Mouse (Mus musculus): ENCODE results near the gene Zfp14.

Zfp14 gene

DNA sequence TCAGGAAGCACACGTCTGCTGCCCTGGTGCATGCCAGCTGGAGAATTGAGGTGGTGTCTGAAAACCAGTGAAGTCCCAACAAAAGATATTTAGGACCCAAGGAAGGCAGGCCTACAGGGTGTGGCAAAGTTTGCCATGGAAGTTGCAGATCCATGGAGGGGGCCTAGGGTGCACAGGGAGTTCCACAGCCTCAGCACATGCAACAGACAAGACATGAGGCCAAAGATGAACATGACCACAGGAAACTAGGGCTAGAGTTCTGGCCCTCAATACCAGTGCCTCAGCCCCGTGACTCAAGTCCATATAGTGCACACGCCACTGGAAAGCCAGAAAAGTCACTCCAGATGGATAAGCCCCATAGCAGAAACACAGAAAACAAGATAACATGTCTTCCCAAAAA, 22.6 kb downstream of the Zfp14 start:
- no peak for DNase-seq (ENCODE audit: low read depth)

DNA sequence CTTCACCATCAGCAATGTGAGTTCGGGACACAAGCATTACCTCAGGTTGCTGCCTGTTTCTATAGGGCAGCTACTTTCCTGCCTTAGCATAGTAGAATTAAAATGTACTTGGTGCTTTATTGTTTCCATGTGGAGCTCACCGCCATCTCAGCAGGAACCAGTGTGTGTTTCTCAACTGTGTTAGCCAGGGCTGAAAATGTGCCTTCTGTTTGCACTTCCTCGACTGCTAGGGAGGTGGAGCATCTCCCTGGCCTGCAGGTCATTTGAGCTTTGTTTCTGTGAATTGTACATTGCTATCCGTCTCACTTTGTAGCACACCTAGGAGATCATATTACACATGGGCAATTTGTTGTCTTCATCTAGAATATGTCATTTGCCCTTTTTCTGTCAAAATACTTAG, 23.8 kb downstream of the Zfp14 start:
- no peak for DNase-seq (ENCODE audit: low read depth)

GRCm38 (mm10) chr7:30025358-30025757, 25.8 kb downstream of the Zfp14 start:
- DNase-seq (ENCODE audit: low read depth): no peak

- DNase-seq (ENCODE audit: low read depth): no peak
These were observed 27.4 kb downstream of the Zfp14 start for GRCm38 (mm10) chr7:30023800-30024199.

GRCm38 (mm10) chr7:30023324-30023723, 27.9 kb downstream of the Zfp14 start:
- DNase-seq (ENCODE audit: low read depth): no peak

DNA sequence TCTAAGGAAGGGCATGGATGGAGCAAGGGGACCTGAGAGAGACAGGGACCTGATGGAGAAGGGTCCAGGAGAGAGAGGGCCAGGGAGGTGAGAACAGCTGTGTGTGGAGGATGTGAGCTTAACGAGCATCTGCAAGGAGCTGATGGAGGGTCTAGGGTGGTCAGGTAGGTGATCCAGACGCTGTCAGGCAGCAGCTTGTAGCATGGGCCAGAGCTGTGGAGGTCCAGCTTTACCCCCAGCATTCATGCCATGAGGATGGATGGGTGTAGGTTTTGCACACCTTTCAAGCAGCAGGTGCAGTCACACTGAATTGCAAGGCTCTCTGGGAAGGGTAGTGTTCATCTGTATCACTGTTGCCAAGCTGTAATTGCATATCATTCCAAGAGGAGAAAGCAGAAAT, 31.6 kb downstream of the Zfp14 start:
- no peak for DNase-seq (ENCODE audit: low read depth)

DNA sequence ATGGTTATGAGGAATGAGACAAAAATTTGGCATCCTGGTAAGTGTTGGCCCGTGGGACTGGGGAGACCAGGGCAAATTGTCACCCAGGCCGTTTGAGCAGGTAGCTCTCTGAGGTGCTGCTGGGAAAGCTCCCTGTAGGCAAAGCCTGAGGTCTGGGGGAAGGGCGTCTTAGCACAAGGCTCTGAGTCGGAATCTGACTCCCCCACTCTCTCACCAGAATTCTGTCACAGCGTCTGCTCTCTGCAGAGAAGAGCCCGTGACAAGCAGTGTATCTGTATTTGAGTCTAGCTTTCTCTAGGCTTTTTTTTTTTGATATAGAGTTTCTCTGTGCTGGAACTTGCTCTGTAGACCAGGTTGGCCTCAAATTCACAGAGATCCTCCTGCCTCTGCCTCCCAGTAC, 34.0 kb downstream of the Zfp14 start:
- DNase-seq (ENCODE audit: low read depth): no peak

- DNase-seq (ENCODE audit: low read depth): peak; percentile 58
These were observed 38.2 kb downstream of the Zfp14 start for GRCm38 (mm10) chr7:30012956-30013363.

GRCm38 (mm10) chr7:30010551-30011195, 40.5 kb downstream of the Zfp14 start:
- no peak for DNase-seq (ENCODE audit: low read depth)

GRCm38 (mm10) chr7:30009321-30010085, 41.7 kb downstream of the Zfp14 start:
- no peak for DNase-seq (ENCODE audit: low read depth)

GRCm38 (mm10) chr7:30008020-30008690, 43.0 kb downstream of the Zfp14 start:
- no peak for DNase-seq (ENCODE audit: low read depth)

DNA sequence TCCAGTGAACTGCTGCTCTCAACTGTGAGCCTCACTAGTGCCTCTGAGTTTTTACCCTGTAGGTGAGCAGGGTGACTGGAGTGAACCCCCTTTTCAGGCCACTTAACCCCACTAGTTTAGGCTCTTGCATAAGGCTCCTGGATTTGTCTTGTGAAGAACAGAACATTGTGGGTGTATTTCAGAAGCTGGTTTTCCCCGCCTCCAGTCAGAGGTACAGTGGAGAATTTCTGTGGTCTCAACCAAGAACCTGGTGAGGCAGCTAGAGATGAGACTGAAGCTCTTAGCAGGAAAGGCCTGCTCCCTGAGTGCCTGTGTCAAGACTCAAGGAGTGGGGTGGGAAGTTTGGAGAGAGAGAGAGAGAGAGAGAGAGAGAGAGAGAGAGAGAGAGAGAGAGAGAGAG, 43.6 kb downstream of the Zfp14 start:
- DNase-seq (ENCODE audit: low read depth): no peak

- no peak for DNase-seq (ENCODE audit: low read depth)
These were observed 50.6 kb downstream of the Zfp14 start for GRCm38 (mm10) chr7:30000601-30001000.

GRCm38 (mm10) chr7:29995134-29995533, 56.0 kb downstream of the Zfp14 start:
- DNase-seq (ENCODE audit: low read depth): no peak

- no peak for DNase-seq (ENCODE audit: low read depth)
These were observed 57.8 kb downstream of the Zfp14 start for GRCm38 (mm10) chr7:29993340-29993739.

DNA sequence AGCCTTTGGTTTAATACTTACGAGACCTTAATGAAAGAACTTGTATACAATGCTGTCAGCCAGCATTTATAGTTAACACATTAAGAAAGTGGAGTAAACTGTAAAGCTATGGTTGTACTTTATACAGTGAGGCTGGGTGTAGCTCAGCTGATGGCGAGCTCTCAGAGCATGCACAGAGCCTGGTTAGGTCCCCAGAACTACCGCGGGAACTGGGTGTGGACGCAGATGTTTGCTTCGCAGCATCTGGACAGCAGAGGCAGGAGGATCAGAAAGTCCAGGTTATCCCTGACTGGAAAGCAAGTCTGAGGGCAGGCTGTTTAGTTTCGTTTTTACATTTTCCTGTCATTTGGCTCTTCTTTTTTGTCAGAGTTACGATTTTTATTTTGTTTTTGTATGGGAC, 58.5 kb downstream of the Zfp14 start:
- no peak for DNase-seq (ENCODE audit: low read depth)

DNA sequence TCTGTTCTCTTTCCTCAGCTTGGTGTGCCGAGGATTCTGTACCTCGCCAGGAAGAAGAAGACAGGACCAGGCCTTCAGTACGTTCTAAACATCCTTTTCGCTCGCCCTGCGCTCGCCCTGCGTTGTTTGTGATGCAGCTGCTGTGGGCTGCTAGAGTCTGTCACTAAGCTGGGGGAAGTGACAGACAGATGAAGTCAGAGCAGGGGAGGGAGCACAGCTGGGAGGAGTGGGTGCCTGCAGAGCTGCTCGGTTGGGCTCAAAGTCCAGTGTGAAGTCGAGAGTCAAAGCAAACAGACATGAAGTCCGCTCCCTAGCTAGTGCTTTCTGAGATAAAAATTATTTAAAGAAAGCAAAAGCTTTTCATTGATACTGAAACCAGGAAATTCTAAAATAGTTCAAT, 62.1 kb downstream of the Zfp14 start:
- DNase-seq (ENCODE audit: low read depth): no peak

DNA sequence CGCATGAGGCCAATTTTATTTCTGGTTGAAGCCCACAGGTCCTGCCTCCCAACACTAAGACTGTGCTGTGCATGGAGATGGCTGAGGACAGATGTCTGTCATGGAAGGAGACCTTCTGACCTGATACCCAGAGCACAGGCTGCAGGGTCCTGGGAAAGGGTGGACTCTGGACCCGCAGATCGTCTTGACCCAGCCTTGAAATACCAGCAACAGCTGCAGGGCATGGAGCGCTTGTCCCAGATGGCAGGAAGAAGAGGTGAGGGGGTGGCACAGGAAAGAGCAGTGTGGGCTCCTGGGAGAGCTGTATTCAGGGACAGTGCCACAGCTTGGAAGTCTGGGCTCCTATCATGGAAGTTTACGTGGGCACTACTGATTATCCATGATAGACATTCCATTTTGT, 63.6 kb downstream of the Zfp14 start:
- DNase-seq (ENCODE audit: low read depth): no peak
